Mouse (Mus musculus) brain, embryonic 18.5 days (tissue): Measurements from ENCODE around the gene Frem1.

Experiments
- DNase-seq: peaks from one replicate; pipeline ENCODE4 v3.0.0-alpha.2; 2012; ENCODE audit warnings: low read depth, low spot score

Frem1 gene

GRCm38 (mm10) chr4:83051634-83052577 is at the start of gene Frem1:
Frem1 (minus strand) TSS chr4:83052339.
- DNase-seq, result no peak

- DNase-seq, result no peak
Measured at GRCm38 (mm10) chr4:83099025-83099424, 46.9 kb upstream of the Frem1 start.

- DNase-seq, result no peak
Measured at GRCm38 (mm10) chr4:83093941-83094340, 41.8 kb upstream of the Frem1 start.

- DNase-seq, result no peak
Measured at GRCm38 (mm10) chr4:83090691-83091448, 38.7 kb upstream of the Frem1 start.

DNA sequence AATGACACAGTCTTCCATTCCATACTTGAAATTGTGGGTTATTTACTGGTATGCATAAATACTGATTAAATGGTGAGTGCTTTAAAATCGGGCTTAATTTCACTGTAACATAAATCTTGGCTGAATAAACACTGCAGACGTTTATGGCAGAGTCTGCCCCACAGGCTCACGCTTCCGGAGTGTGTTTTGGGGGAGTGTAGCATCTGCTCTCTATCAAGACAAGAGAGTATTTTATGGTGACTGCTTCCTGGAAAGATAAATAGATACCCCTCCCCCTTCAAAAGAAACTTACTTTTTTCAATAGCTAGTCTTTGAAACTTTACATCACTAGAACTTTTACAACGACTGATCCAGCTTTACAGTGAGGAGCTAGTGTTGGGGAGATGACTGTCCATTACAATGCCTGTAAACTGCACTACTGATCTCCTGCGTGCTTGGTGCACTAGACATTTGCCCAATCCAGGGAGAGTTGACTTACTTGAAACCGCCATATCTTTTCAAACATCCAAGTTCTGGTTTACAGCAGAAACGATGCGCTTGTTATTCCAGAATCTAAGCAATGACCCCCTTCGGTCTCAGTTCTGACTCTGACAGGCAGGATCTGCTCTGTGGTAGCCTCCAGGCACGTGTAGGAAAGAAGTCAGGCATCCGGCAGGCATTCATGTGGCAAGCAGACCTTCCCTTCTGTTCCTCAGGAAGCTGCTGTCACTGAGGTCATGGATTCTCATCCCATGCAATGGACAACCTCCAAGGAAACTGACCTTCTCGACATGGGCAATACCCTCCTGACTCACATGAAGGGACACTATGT is 28.4 kb upstream of the Frem1 start:
- DNase-seq, result no peak

DNA sequence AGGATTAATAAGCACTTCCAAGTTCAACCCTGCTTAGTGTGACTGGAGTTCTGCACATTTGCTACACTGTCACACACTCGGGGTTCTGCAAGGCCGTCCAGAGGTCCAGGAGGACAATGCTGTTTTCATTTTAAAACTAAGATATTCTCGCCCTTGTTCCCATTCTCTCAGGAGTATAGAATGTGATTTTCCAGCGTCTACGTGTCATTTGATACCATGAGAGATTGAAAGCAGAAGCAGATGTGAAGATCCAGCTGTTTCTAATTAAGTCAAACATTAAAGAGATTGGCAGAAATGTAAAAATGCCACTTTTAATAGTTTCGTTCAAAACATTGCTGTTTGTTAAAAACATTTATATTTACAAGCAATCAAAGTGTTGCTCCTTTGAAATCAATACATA is 12.1 kb upstream of the Frem1 start:
- no peak for DNase-seq

DNA sequence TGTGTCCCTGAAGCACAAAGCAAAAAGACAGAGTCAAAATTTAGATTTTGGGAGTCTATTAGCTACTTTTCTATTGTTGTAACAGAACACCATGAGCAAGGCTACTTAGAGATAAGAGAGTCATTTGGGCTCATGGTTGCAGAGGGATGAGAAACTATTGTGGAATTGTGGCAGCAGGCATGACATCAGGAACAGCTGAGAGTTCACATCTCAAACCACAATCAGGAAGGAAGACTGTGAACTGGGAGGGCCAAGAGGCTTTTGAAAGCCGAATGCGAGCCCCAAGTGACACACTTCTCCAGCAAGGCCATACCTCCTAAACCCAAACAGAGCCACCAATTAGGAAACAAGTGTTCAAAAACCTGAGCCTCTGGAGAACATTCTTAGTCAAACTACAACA is 9.4 kb upstream of the Frem1 start:
- no peak for DNase-seq

- no peak for DNase-seq
Measured at GRCm38 (mm10) chr4:83058617-83059016, 6.5 kb upstream of the Frem1 start.

DNA sequence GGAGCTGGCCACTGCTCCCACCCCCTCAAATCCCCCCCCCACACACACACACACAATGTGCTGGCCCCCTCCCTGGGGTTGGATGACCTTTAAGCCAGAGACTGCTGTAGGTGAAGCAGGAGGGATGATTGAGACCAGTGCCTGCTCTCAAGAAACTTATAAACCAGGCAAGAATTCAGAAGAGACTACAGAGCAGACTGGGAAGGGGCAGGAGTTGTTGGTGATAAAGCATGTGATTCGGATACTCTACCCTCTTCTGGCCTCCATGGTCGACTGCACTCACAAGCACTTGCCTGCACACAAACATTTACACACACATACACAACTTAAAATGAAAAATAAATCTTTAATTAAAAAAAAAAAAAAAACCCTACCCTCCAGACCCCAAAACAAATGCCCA is 6.0 kb upstream of the Frem1 start:
- no peak for DNase-seq

- DNase-seq, result no peak
Measured at GRCm38 (mm10) chr4:83056496-83056895, 4.4 kb upstream of the Frem1 start.

- no peak for DNase-seq
Measured at GRCm38 (mm10) chr4:83055444-83055843, 3.3 kb upstream of the Frem1 start.

DNA sequence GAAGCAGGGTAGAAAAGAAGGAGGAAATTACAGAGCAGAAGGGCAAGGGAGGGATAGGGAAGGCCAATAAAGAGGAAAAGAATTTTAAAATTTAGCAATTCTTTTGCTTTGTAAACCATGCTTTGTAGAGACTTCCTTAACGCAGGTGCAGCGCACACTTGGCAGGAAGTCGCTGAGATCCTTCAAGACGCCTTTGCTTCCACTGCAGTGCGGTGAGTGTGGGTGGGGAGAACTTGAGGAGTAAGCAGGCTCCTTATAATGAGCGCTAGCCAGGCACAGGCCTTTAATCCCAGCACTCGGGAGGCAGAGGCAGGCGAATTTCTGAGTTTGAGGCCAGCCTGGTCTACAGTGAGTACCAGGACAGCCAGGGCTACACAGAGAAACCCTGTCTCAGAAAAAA is 1.1 kb upstream of the Frem1 start:
- DNase-seq, result no peak

DNA sequence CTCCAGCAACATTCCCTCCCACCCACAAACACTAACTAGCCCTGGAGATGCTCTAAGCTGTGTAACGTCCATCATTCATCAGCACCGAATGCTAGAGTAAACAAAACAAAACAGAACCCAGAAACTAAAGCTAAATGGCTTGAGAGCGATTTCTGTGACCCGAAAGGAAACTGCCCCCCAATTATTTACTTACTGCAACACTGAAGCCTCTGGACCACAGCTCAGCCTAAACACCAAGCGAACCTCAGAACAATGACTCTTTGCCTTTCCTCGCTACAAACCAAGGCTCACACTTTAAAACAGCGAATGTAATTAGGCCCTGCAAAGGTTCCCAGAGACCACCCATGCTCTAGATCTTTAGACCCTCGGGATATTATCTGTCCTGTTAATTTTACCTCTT is 963 bp downstream of the Frem1 start:
- DNase-seq, result no peak

DNA sequence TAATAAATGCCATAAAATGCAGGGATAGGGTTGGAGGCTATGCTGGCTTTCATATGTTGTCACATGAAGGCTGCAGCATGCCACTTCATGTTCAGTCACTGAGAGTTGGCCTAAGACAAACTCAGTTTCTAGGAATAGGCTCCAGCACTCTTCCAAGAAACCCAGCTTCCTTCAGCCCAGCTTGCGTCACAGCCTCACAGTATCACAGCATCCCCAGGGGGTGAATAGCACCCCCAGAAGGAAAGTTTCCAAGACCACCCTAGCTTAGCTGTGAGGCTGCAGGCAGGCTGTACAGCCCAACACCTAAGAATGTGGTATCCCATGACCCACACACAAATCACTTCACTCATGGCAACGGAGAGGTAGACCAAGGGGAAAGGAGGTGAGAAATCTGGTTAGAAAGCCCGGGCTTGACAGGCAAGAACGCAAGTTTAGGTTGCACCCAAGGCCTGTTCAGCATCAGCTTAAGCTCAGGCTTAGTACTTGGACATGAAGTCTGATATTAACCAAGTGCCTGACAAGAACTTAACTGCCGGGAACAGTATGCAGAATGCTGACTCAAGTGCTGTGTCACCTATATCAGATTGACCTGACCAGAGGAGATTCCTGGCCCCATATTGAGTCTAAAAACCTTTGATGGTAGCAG is 1.9 kb downstream of the Frem1 start:
- DNase-seq, result no peak

DNA sequence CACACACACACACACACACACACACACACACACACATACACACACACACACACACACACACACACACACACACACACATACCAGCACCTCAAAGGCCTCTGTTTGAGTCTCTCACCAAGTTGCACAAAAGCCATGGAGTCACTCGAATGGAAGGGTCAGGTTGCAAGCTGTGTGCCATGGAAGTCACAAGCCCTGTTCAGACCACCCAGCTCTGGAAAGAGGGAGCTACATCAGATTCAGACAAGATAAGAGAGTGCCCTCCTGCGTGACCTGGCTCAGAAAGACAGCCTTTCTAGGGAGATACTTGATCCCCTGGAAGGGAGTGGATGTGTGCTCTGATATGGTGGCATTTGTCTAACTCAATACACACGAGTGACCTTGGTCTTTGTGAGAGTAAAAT is 2.9 kb downstream of the Frem1 start:
- DNase-seq, result no peak

DNA sequence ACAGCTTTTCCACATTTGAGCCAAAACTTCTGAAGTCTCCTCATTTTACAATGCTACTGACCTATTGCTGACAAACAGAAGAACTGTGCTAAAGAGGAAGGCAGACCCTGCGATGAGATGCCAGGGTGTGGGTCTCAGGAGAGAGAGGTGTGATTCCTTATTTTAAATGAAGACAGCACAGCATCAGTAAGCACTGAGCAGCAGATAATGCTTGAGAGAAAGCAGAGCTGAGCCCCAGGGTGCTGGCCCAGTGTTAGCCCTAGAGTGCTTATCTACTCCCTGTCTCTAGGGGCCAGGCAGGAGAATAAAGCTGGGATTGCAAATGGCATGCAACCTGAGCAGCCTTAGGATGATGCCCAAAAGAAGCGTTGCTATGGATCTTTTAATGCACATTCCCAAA is 3.6 kb downstream of the Frem1 start:
- DNase-seq, result no peak

DNA sequence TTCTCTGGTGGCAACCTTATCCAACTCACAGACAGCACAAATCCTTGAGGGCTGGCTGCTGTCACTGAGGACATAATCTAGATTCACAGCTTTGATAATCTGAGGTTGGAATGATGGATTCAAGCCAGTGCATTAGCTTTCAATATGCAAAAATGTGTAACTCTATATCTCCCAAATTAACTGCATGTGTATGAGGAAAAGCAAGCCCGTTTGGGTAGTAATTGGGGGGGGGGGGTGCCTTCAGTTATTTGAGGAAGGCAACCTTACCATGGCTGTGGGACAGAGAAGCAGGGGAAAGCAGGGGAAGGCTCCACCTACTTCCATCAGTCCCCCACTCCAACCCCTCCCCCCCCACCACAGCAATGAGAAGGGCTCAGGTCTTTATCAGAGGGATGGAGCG is 5.3 kb downstream of the Frem1 start:
- DNase-seq, result no peak

DNA sequence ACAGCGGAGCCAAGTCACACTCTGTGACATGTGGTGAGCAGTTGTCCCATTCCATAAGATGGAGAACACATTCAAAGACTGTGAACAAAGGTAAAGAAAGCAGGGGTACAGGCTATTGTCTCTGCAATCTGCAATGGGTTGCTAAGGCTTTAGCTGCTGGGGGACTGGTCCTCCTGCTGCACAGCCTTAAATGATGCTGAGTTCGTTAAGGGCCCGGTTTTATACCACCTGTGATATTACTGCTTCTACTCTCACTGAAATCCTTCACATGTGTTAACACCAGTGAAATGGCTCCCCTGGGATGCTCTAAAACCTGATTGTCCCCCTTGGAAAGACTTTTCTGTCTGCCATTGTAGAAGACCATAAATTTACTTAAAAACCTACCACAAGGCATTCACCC is 6.1 kb downstream of the Frem1 start:
- no peak for DNase-seq

- DNase-seq, result no peak
Measured at GRCm38 (mm10) chr4:83045266-83045665, 6.9 kb downstream of the Frem1 start.

DNA sequence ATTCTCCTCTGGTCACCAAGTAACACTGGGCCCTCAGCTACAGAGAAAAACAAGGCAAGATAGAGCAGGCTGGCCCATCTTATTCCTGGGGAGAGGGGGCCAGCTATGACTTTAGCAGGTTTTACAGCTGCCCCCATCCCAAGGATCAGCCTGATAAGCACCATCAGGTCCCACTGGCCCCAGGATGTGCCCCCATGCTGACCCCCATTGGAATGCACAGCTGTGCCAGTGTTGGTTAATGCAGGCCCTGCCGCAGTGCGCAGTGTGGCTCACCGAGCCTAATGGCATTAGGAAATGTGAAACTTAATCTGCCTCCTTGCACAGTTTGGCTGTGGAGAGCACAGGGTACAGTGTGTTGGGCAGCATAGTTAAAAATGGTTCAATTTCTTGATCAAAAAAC is 11.4 kb downstream of the Frem1 start:
- DNase-seq, result no peak

GRCm38 (mm10) chr4:83032780-83033179 is 19.4 kb downstream of the Frem1 start:
- DNase-seq, result no peak

DNA sequence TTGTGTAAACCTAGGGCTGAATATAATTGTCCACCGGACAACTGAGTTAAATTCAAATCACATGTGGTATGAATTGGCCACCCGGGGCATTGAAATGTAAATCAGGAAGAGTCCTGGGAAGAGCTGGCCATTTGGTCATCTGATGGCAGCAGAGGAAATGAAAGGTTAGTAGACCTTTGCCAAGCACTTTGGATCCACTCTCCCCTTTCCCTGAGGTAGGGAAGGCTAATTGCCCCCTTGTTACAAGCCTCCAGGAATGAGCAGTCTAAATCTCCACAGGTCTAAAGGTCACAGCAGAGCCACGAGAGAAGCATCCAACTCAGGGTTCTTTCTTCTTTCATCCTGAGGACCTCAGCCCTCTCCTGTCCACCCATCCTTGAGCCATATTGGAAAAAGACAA is 20.5 kb downstream of the Frem1 start:
- DNase-seq, result no peak
